Mouse (Mus musculus) cerebellum, adult 2 months (tissue): ENCODE data around the gene Tpd52l1.

Source experiments
- CTCF ChIP-seq: fragments of 200-500 bp; IDR thresholded peaks from 2 replicates; pipeline ENCODE4 v1.5.1; 2011; ENCODE audit warnings: low read depth, mild to moderate bottlenecking, control low read depth, low read length, moderate library complexity, borderline replicate concordance; ENCODE audit not compliant: insufficient read depth
- POLR2A ChIP-seq: fragments of 200-500 bp; IDR thresholded peaks from 2 replicates; pipeline ENCODE4 v1.6.1; 2011; ENCODE audit warnings: low read length, control low read depth, borderline replicate concordance; ENCODE audit not compliant: insufficient read depth

GRCm38 (mm10) chr10:31390777-31391395 lies 54.9 kb downstream of the Tpd52l1 start:
- no peak for TF ChIP-seq CTCF
- TF ChIP-seq POLR2A, result no peak
